ENCODE assay signal across 14 mouse cellular contexts in genomic region chr9:101861596-101862471, GRCm38 (mm10). TPM values are rescaled to one million over a fixed set of nuclear protein-coding genes. Genes with fewer than 3 reads are reported as not detected.
DNase-seq lines count a peak whose midpoint lies in the region; ATAC-seq and TF ChIP-seq lines count a peak whose summit lies in the region.
"Had no signal": no experiment of that assay in that cellular context is flagged by ENCODE, and none has a peak within 500 bp of the region (broad histone marks: within the 10 kb centered on the region; RNA-seq: fewer than 3 reads in every experiment).

Gene 9630041A04Rik (plus strand): TSS chr9:101861841.

- DNase-seq in frontal cortex, postnatal 10 days (ENCODE audit: low spot score in 2 of 2) = no peak
- no peak for DNase-seq in lung, embryonic 14.5 days
- no peak for DNase-seq in lung, postnatal 14 days
- DNase-seq in adrenal gland, postnatal 36 days = no peak
- no peak for DNase-seq in liver
- DNase-seq: thymus, adult 18-20 months had no signal

- TF ChIP-seq CTCF in lung, embryonic 14.5 days (IDR thresholded peaks at IDR 0.05; ENCODE audit: low read depth) = no peak
- TF ChIP-seq CTCF in olfactory bulb, adult 2 months (IDR thresholded peaks at IDR 0.05; ENCODE audit: insufficient read depth, low read depth, low read length) = no peak

- TF ChIP-seq POLR2A in olfactory bulb, adult 2 months (IDR thresholded peaks at IDR 0.05; ENCODE audit: insufficient read depth, low read depth, low read length) = no peak

- no peaks in the 10 kb centered on the region for H3K36me3 ChIP-seq in lung, embryonic 14.5 days (ENCODE audit: insufficient read depth)
- no peaks in the 10 kb centered on the region for H3K36me3 ChIP-seq in hindbrain, embryonic 15.5 days
- H3K36me3 ChIP-seq: embryonic facial prominence, embryonic 13.5 days had no signal

- no peak within 1 kb of the TSS for H3K9ac ChIP-seq in lung, embryonic 14.5 days
- H3K9ac ChIP-seq in hindbrain, embryonic 15.5 days = no peak within 1 kb of the TSS
- H3K9ac ChIP-seq: embryonic facial prominence, embryonic 13.5 days had no signal

- peak; percentile 4; the same call in 1 of the 2 replicates for ATAC-seq in frontal cortex, adult (ENCODE audit: low TSS enrichment)
- peak; percentile 12; the same call in 1 of the 2 replicates for ATAC-seq in lung, embryonic 14.5 days (ENCODE audit: insufficient read depth)
- ATAC-seq in hindbrain, embryonic 15.5 days (ENCODE audit: low FRiP score, low read depth) = peak; percentile 61
- ATAC-seq: intestine, postnatal 0 days had no signal

- H3K9me3 ChIP-seq in lung, embryonic 14.5 days (ENCODE audit: low read depth, low read length) = no peaks in the 10 kb centered on the region
- H3K9me3 ChIP-seq in hindbrain, embryonic 15.5 days = no peaks in the 10 kb centered on the region
- H3K9me3 ChIP-seq: embryonic facial prominence, embryonic 13.5 days had no signal

- H3K4me1 ChIP-seq in lung, embryonic 14.5 days (ENCODE audit: insufficient read depth) = no peaks in the 10 kb centered on the region
- peaks cover 20% of the 10 kb centered on the region for H3K4me1 ChIP-seq in hindbrain, embryonic 15.5 days (replicated peaks)
- H3K4me1 ChIP-seq in olfactory bulb, adult 2 months (ENCODE audit: control insufficient read depth, insufficient read depth, low read length) = peaks cover 19% of the 10 kb centered on the region

- H3K27ac ChIP-seq in lung, embryonic 14.5 days (ENCODE audit: low read depth) = peak within 1 kb of the TSS; percentile 72
- H3K27ac ChIP-seq in hindbrain, embryonic 15.5 days (replicated peaks) = peak within 1 kb of the TSS; percentile 67
- peak within 1 kb of the TSS; percentile 24 for H3K27ac ChIP-seq in olfactory bulb, adult 2 months (ENCODE audit: insufficient read depth, low read depth, low read length)
- H3K27ac ChIP-seq: embryonic facial prominence, embryonic 13.5 days had no signal

- 71% methylated on average over 15 of the region's 15 CpGs for WGBS in lung, embryonic 14.5 days
- 65% methylated on average over 15 of the region's 15 CpGs for WGBS in hindbrain, embryonic 15.5 days
- WGBS in olfactory bulb, adult 2 months = 70% methylated on average over 15 of the region's 15 CpGs

- no peak within 1 kb of the TSS for H3K4me3 ChIP-seq in lung, embryonic 14.5 days (ENCODE audit: low read depth, low read length)
- peak within 1 kb of the TSS; percentile 14; the same call in 1 of the 2 replicates for H3K4me3 ChIP-seq in hindbrain, embryonic 15.5 days
- H3K4me3 ChIP-seq in olfactory bulb, adult 2 months (ENCODE audit: insufficient read depth, low read depth, low read length) = 0 out of 2 replicates have a peak within 1 kb of the TSS, but pooled peaks have one; percentile 11
- H3K4me3 ChIP-seq: embryonic facial prominence, embryonic 13.5 days had no signal

- H3K27me3 ChIP-seq in lung, embryonic 14.5 days (ENCODE audit: insufficient read depth, low read length) = no peaks in the 10 kb centered on the region
- H3K27me3 ChIP-seq in hindbrain, embryonic 15.5 days = 0 out of 2 replicates have a peak, but pooled peaks cover 5% of the 10 kb centered on the region
- H3K27me3 ChIP-seq: embryonic facial prominence, embryonic 13.5 days had no signal

- peak within 1 kb of the TSS; percentile 43 for H3K4me2 ChIP-seq in lung, embryonic 14.5 days
- H3K4me2 ChIP-seq in hindbrain, embryonic 15.5 days = peak within 1 kb of the TSS; percentile 35
- H3K4me2 ChIP-seq: embryonic facial prominence, embryonic 13.5 days had no signal

RNA-seq across cellular contexts. Expression of gene 9630041A04Rik, which starts in this region (rescaled TPM):
- polyA plus RNA-seq in lung, embryonic 14.5 days (2014; fragmentation: Nextera tagmentation; extraction: Ambion mirVana) = 0.24 TPM in 1 of 2 replicates, not detected in the other
- 0.26 and 0.30 TPM in 2 replicates for polyA plus RNA-seq in hindbrain, embryonic 15.5 days (2015; fragmentation: Nextera tagmentation; extraction: Ambion mirVana)
- polyA plus RNA-seq in olfactory bulb, adult 2 months (2012; ENCODE audit: insufficient read depth, insufficient read length, low replicate concordance, missing spikeins) = not detected in 2 replicates
- not detected for total RNA-seq in adrenal gland, postnatal 36 days (2021)
- total RNA-seq: gastrocnemius, postnatal 25 days; liver, adult 2 months had no signal
- polyA plus RNA-seq: brain, embryonic 14.5 days; embryonic facial prominence, embryonic 13.5 days; intestine, postnatal 0 days; liver, adult 2 months had no signal

Comparison
In these comparisons a context has a peak if more than half of its experiments do, and no peak if none do; other contexts are left out.
1. Peak in ATAC-seq, H3K27ac ChIP-seq and H3K4me2 ChIP-seq in lung, embryonic 14.5 days; RNA of the gene not detected or under 1 TPM.
2. Peak in ATAC-seq, H3K4me3 ChIP-seq, H3K27ac ChIP-seq and H3K4me2 ChIP-seq in hindbrain, embryonic 15.5 days; RNA of the gene not detected or under 1 TPM.
3. ATAC-seq: peak in every context shown above with its lines; median percentile 61 in hindbrain, embryonic 15.5 days; 12 in lung, embryonic 14.5 days; 4 in frontal cortex, adult.